In the genomic region with DNA sequence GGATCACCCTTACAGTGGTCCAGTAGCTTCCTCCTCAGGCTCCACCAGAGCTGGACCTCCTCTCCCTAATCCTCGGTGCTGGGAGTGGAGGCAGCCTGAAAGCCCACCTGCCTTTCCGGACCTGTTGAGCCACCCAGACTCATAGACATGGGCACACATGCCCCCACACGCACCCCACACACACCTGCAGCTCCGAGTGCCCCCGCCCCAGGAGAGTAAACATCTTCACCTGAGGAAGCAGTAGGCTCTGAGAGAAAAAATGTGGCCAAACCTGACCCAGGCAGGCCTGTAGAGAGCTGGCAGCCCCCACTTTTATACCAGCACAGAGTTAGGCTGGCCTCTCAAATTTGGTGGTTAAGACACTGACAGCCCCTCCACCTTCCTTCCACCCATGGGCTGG, we compare ENCODE assay signal across 15 mouse cellular contexts. TPM values are rescaled to one million over a fixed set of nuclear protein-coding genes. Genes with fewer than 3 reads are reported as not detected.
A peak's percentile ranks its signal among the peaks of the same experiment; 100 is the strongest.
DNase-seq lines count a peak whose midpoint lies in the region; ATAC-seq and TF ChIP-seq lines count a peak whose summit lies in the region.
"Had no signal": no experiment of that assay in that cellular context is flagged by ENCODE, and none has a peak within 500 bp of the region (broad histone marks: within the 10 kb centered on the region; RNA-seq: fewer than 3 reads in every experiment).

No protein-coding gene starts in this region.

- H3K27ac ChIP-seq in forebrain, embryonic 11.5 days (ENCODE audit: low read depth, low read length) = peak overlapping the region; percentile 83; the same call in 1 of the 2 replicates
- no peak overlapping the region for H3K27ac ChIP-seq in forebrain, postnatal 0 days (ENCODE audit: low read depth, low read length)
- H3K27ac ChIP-seq in embryonic facial prominence, embryonic 12.5 days = peak overlapping the region; percentile 51
- H3K27ac ChIP-seq in limb, embryonic 13.5 days = peak overlapping the region; percentile 95

- no peak for TF ChIP-seq CTCF in forebrain, postnatal 0 days (IDR thresholded peaks at IDR 0.05; ENCODE audit: low read depth)

- peaks cover 53% of the 10 kb centered on the region for H3K27me3 ChIP-seq in forebrain, embryonic 11.5 days (ENCODE audit: control insufficient read depth, insufficient read depth, low read length)
- no peaks in the 10 kb centered on the region; the same call in 1 of the 2 replicates for H3K27me3 ChIP-seq in forebrain, postnatal 0 days (ENCODE audit: insufficient read depth, low read length)
- H3K27me3 ChIP-seq in embryonic facial prominence, embryonic 12.5 days = peaks cover 31% of the 10 kb centered on the region
- peaks cover 14% of the 10 kb centered on the region for H3K27me3 ChIP-seq in limb, embryonic 13.5 days

- WGBS in forebrain, embryonic 11.5 days = 37% methylated on average over 5 of the region's 5 CpGs
- whole genome bisulfite sequencing in forebrain, postnatal 0 days = 48% methylated on average over 5 of the region's 5 CpGs
- whole genome bisulfite sequencing in embryonic facial prominence, embryonic 12.5 days = 50% methylated on average over 5 of the region's 5 CpGs
- WGBS in limb, embryonic 13.5 days = 62% methylated on average over 5 of the region's 5 CpGs

- H3K4me2 ChIP-seq in forebrain, embryonic 11.5 days (ENCODE audit: low read depth, low read length, severe bottlenecking) = no peak overlapping the region
- H3K4me2 ChIP-seq in forebrain, postnatal 0 days (ENCODE audit: low read depth) = no peak overlapping the region
- H3K4me2 ChIP-seq in embryonic facial prominence, embryonic 12.5 days (replicated peaks) = no peak overlapping the region
- peak overlapping the region; percentile 85; the same call in 1 of the 2 replicates for H3K4me2 ChIP-seq in limb, embryonic 13.5 days (replicated peaks)

- no peaks in the 10 kb centered on the region for H3K9me3 ChIP-seq in forebrain, embryonic 11.5 days (ENCODE audit: control insufficient read depth, low read length)
- no peaks in the 10 kb centered on the region for H3K9me3 ChIP-seq in forebrain, postnatal 0 days (ENCODE audit: low read length)
- H3K9me3 ChIP-seq in embryonic facial prominence, embryonic 12.5 days = no peaks in the 10 kb centered on the region
- no peaks in the 10 kb centered on the region for H3K9me3 ChIP-seq in limb, embryonic 13.5 days
- H3K9me3 ChIP-seq: heart, embryonic 12.5 days; hindbrain, embryonic 15.5 days had no signal

- peak overlapping the region; percentile 23; the same call in 1 of the 2 replicates for H3K9ac ChIP-seq in forebrain, embryonic 11.5 days (ENCODE audit: low read length)
- H3K9ac ChIP-seq in forebrain, postnatal 0 days = no peak overlapping the region
- no peak overlapping the region for H3K9ac ChIP-seq in embryonic facial prominence, embryonic 12.5 days
- H3K9ac ChIP-seq in limb, embryonic 13.5 days = no peak overlapping the region

- peak; percentile 56 for DNase-seq in forebrain, embryonic 11.5 days (ENCODE audit: low spot score)
- DNase-seq in forebrain, postnatal 0 days = no peak
- DNase-seq in lung, postnatal 36 days = peak; percentile 86
- DNase-seq in layer of hippocampus, adult 11-12 months (ENCODE audit: low spot score) = no peak
- DNase-seq in cerebellum, adult 8-10 months = no peak
- DNase-seq in frontal cortex, adult 2 months (ENCODE audit: extremely low spot score in 1 of 2, low spot score in 1 of 2) = no peak
- DNase-seq: cerebellum, postnatal 36 days; gastrocnemius, postnatal 25 days; layer of hippocampus, postnatal 36 days; right cerebral cortex, postnatal 4 days had no signal

- no peaks in the 10 kb centered on the region for H3K36me3 ChIP-seq in forebrain, embryonic 11.5 days (ENCODE audit: control insufficient read depth, insufficient read depth, low read length)
- no peaks in the 10 kb centered on the region for H3K36me3 ChIP-seq in forebrain, postnatal 0 days (ENCODE audit: insufficient read depth)
- H3K36me3 ChIP-seq in embryonic facial prominence, embryonic 12.5 days = no peaks in the 10 kb centered on the region
- H3K36me3 ChIP-seq in limb, embryonic 13.5 days = no peaks in the 10 kb centered on the region
- H3K36me3 ChIP-seq: heart, embryonic 12.5 days; hindbrain, embryonic 15.5 days had no signal

- H3K4me1 ChIP-seq in forebrain, embryonic 11.5 days (replicated peaks; ENCODE audit: control insufficient read depth, insufficient read depth, low read length) = peaks cover 76% of the 10 kb centered on the region
- peaks cover 8% of the 10 kb centered on the region; the same call in 1 of the 2 replicates for H3K4me1 ChIP-seq in forebrain, postnatal 0 days (ENCODE audit: insufficient read depth)
- peaks cover 55% of the 10 kb centered on the region for H3K4me1 ChIP-seq in embryonic facial prominence, embryonic 12.5 days
- H3K4me1 ChIP-seq in limb, embryonic 13.5 days = peaks cover 94% of the 10 kb centered on the region

- no peak for ATAC-seq in forebrain, embryonic 11.5 days (replicated peaks; ENCODE audit: low FRiP score)
- no peak for ATAC-seq in forebrain, postnatal 0 days
- ATAC-seq in embryonic facial prominence, embryonic 12.5 days (ENCODE audit: insufficient number of reproducible peaks, insufficient read depth, low FRiP score, low TSS enrichment) = no peak
- ATAC-seq in limb, embryonic 13.5 days (ENCODE audit: low FRiP score, low read depth) = no peak

- no peak overlapping the region for H3K4me3 ChIP-seq in forebrain, embryonic 11.5 days (ENCODE audit: low read depth, low read length)
- H3K4me3 ChIP-seq in forebrain, postnatal 0 days (ENCODE audit: low read depth, low read length) = no peak overlapping the region
- no peak overlapping the region for H3K4me3 ChIP-seq in embryonic facial prominence, embryonic 12.5 days
- H3K4me3 ChIP-seq in limb, embryonic 13.5 days = no peak overlapping the region
- H3K4me3 ChIP-seq: erythroblast, embryonic 14.5 days had no signal

RNA-seq across cellular contexts. Expression of gene Fgfr3, which starts 25.0 kb away (rescaled TPM):
- polyA plus RNA-seq in forebrain, embryonic 11.5 days (2014; fragmentation: Nextera tagmentation; extraction: Ambion mirVana) = 100 and 105 TPM in 2 replicates
- total RNA-seq in forebrain, postnatal 0 days (2014; rRNA removed) = 52.2 and 56.6 TPM in 2 replicates
- 11.7 and 22.2 TPM in 2 replicates for polyA plus RNA-seq in forebrain, postnatal 0 days (2015; fragmentation: Nextera tagmentation; extraction: Ambion mirVana)
- polyA plus RNA-seq in embryonic facial prominence, embryonic 12.5 days (2016; fragmentation: Nextera tagmentation; extraction: Ambion mirVana) = 13.4 and 19.5 TPM in 2 replicates
- polyA plus RNA-seq in limb, embryonic 13.5 days (2015; fragmentation: Nextera tagmentation; extraction: Ambion mirVana) = 39.1 and 40.7 TPM in 2 replicates
- 120 and 135 TPM in 2 replicates for polyA plus RNA-seq in frontal cortex, adult 2 months (2012; rRNA removed)
- polyA plus RNA-seq: erythroblast, embryonic 14.5 days had no signal

RNA-seq across cellular contexts. Expression of gene Tmem129, which starts 38.2 kb away (rescaled TPM):
- polyA plus RNA-seq in forebrain, embryonic 11.5 days (2014; fragmentation: Nextera tagmentation; extraction: Ambion mirVana) = 39.3 and 41.8 TPM in 2 replicates
- 20.6 and 23.9 TPM in 2 replicates for total RNA-seq in forebrain, postnatal 0 days (2014; rRNA removed)
- 15.5 and 20.9 TPM in 2 replicates for polyA plus RNA-seq in forebrain, postnatal 0 days (2015; fragmentation: Nextera tagmentation; extraction: Ambion mirVana)
- 40.7 and 43.3 TPM in 2 replicates for polyA plus RNA-seq in embryonic facial prominence, embryonic 12.5 days (2016; fragmentation: Nextera tagmentation; extraction: Ambion mirVana)
- polyA plus RNA-seq in limb, embryonic 13.5 days (2015; fragmentation: Nextera tagmentation; extraction: Ambion mirVana) = 45.2 and 46.0 TPM in 2 replicates
- 34.8 and 36.3 TPM in 2 replicates for polyA plus RNA-seq in frontal cortex, adult 2 months (2012; rRNA removed)

RNA-seq across cellular contexts. Expression of gene Tacc3, which starts 38.5 kb away (rescaled TPM):
- 331 and 332 TPM in 2 replicates for polyA plus RNA-seq in forebrain, embryonic 11.5 days (2014; fragmentation: Nextera tagmentation; extraction: Ambion mirVana)
- total RNA-seq in forebrain, postnatal 0 days (2014; rRNA removed) = 12.0 and 20.1 TPM in 2 replicates
- polyA plus RNA-seq in forebrain, postnatal 0 days (2015; fragmentation: Nextera tagmentation; extraction: Ambion mirVana) = 24.9 and 25.5 TPM in 2 replicates
- polyA plus RNA-seq in embryonic facial prominence, embryonic 12.5 days (2016; fragmentation: Nextera tagmentation; extraction: Ambion mirVana) = 227 and 249 TPM in 2 replicates
- polyA plus RNA-seq in limb, embryonic 13.5 days (2015; fragmentation: Nextera tagmentation; extraction: Ambion mirVana) = 196 and 197 TPM in 2 replicates
- 8.4 and 9.1 TPM in 2 replicates for polyA plus RNA-seq in frontal cortex, adult 2 months (2012; rRNA removed)

RNA-seq across cellular contexts. Expression of gene Slbp, which starts 44.1 kb away (rescaled TPM):
- polyA plus RNA-seq in forebrain, embryonic 11.5 days (2014; fragmentation: Nextera tagmentation; extraction: Ambion mirVana) = 295 and 321 TPM in 2 replicates
- total RNA-seq in forebrain, postnatal 0 days (2014; rRNA removed) = 88.7 and 89.8 TPM in 2 replicates
- 86.4 and 94.4 TPM in 2 replicates for polyA plus RNA-seq in forebrain, postnatal 0 days (2015; fragmentation: Nextera tagmentation; extraction: Ambion mirVana)
- 265 and 270 TPM in 2 replicates for polyA plus RNA-seq in embryonic facial prominence, embryonic 12.5 days (2016; fragmentation: Nextera tagmentation; extraction: Ambion mirVana)
- 252 and 254 TPM in 2 replicates for polyA plus RNA-seq in limb, embryonic 13.5 days (2015; fragmentation: Nextera tagmentation; extraction: Ambion mirVana)
- polyA plus RNA-seq in frontal cortex, adult 2 months (2012; rRNA removed) = 28.0 and 30.8 TPM in 2 replicates

Comparison
In these comparisons a context has a peak if more than half of its experiments do, and no peak if none do; other contexts are left out.
1. DNase-seq: peak in forebrain, embryonic 11.5 days (single experiment) and lung, postnatal 36 days (single experiment); none in forebrain, postnatal 0 days (single experiment), layer of hippocampus, adult 11-12 months (single experiment), cerebellum, adult 8-10 months (single experiment) and frontal cortex, adult 2 months (0 of 2).